Mouse (Mus musculus) T-helper 1 cell (primary cell): ENCODE data around the gene Ldha.

Source experiments
- in situ Hi-C: fragments of 300-600 bp; cut with MboI, MseI; formaldehyde crosslinking; loops from one replicate; pipeline ENCODE4 v1.15.1; 2025; ENCODE audit warnings: high pct_unique_total_duplicates

Ldha gene

DNA sequence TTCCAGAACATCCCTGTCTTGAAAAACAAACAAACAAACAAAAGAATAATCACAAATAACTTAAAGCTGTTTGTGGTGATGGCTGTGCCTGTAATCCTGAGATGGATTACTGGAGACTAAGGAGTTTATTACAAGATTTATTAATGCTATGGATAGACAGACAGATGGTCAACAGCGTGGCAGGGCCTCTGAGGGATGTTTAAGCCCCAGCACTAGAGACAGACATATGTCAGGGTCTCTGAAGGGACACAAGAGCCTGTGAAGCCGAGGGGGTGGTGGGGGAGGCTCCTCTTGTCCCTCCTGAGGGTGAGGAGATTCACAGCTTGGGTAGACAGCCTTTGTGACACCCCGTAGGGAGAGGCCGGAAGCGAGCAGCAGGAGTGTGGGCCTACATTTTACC lies 4.2 kb upstream of the Ldha start:
- in situ Hi-C loops: no loop called here

DNA sequence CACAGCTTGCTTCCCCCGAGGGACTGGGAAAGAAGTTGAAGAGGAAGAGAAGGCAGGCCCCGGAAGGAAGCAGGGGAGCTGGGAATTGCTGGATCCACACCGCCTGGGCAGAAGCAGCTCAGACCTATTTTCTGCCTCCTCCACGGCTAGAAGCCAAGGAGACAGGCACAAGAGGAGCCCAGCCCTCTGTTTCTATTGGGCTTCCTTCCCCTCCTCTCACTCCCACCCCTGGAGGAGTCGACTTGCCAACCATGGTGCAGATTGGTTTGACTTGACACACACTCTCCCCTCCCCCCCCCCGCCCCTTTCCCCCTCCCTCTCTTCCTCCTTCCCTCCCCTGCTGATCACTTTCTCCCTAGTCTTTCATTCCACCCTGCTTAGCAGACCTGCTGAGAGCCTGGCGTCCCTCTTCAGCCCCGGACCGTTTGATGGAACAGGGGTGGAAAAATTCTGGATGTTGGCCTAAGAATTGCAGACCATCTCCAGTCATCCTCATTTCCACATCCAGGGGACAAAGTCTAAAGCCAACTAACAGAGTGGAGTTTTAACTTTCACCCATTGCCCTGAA lies 3.1 kb upstream of the Ldha start:
- in situ Hi-C loops: no loop called here

DNA sequence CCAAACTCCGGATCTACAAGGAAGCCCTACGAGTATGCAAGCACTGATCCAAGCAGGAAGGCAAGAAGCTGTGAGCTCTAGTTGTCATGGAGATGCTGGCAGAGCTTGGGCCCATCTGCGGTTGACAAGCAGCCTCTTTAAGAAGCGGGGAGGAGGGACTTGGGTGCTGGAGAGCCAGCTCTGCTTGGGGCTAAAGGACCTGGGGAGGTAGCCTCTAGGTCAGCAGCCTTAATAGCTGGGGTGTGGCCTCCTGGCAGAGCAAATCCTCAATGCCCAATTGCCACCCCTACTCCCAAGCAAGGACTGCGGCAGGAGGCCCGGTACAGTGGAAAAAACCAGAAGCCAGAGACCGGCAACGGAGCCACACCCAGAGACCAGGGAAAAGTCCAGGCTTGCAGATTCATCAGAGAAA lies 2.4 kb upstream of the Ldha start:
- in situ Hi-C loops: no loop called here

DNA sequence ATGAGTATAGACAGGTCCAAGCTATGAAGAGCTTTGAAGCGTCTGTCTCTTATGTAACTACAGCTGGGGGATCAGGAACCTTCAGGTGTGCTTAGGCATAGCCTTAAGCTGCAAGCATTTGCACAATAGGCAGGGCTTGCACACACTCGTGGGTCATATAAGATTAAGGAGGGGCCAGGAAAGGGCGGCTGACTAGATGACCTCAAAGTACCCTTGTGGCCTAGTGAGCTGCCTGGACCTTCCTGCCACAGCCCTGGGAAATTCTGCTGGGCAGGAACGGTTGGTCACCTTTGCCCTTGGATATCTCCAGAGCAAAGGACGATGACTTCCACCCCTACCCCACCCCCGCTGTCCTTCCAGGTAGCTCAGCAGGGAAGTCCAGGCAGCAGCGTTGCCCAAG lies 1.8 kb upstream of the Ldha start:
- in situ Hi-C loops: no loop called here

DNA sequence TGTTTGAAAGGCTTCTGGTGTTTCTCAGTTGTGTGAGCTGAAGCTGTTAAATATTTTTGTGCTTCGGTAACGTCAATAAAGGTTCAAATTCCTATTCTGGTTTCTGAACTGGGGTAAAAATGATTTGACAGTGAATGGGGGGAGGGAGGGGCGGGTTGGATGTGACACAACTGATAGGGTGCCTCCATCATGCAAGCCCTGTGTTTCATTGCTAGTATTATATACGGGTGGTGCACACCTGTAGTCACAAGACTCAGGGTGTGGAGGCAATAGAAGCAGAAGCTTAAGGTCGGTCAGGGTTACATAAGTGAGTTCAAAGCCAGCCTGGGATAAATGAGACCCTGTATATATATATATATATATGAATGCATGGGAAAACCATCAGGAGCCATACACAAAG lies 1.4 kb upstream of the Ldha start:
- in situ Hi-C loops: loop anchor here (5.0 kb wide), 1 partner anchor 43 kb away; the partner anchor contains the start of genes Gtf2h1 and Hps5

DNA sequence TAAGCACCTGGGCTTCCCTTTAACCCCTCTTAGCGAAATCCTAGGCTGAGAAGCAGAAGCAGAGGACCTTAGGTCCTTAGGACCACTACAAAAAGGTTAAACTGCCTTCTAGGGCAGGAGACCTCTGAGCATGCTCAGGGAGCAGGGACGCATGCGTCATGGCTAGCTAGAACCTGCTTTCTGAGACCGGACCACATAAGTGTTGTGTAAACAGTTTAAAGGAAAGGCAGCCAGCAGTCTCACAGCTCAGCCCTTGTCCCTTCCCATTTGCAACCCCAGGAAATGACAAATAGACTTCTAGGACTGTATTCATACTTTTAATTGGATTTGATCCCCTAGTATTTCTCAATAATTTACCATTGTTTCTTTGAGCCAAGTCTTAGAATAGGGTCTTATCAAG lies 949 bp upstream of the Ldha start:
- in situ Hi-C loops: loop anchor here (5.0 kb wide), 1 partner anchor 43 kb away; the partner anchor contains the start of genes Gtf2h1 and Hps5

DNA sequence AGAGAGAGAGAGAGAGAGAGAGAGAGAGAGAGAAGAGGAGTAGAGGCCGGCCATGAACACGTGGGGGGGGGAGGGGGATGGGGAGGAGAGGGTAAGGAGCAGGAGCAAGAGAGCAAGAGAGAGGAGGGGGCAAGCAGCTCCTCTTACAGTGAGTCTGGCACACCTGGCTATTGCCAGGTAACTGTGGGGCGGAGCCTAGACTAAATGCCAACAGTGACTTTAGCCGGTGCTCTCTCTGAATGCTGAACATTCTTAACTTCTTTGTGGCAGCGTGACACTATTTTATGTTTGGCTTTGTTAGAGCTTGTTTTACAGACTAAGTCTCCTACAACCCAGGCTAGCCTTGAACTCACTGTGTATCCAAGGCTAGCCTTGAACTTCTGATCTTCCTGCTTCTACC lies 1.0 kb downstream of the Ldha start:
- in situ Hi-C loops: loop anchor here (5.0 kb wide), 1 partner anchor 45 kb away; the partner anchor contains the start of genes Gtf2h1 and Hps5

DNA sequence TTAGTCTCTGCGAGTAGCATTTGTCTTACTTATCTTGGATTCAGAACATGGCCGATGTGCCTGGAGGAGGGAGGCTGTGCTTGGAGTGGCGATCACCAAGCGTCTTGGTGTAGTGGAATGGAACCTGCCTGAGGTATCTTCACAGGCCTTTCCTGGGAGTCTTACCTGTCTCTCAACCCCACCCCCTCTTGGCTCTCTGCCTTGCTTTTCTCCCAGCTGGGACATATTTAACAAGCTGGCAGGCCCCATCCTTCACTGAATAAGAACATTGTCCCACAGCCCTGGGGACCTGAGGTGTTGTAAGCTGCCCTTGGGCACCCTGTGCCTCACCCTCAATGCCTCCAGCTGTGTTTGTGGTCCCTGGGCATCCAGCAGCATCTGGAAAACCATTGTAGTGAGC lies 2.3 kb downstream of the Ldha start:
- in situ Hi-C loops: loop anchor here (5.0 kb wide), 1 partner anchor 46 kb away; the partner anchor contains the start of genes Gtf2h1 and Hps5

DNA sequence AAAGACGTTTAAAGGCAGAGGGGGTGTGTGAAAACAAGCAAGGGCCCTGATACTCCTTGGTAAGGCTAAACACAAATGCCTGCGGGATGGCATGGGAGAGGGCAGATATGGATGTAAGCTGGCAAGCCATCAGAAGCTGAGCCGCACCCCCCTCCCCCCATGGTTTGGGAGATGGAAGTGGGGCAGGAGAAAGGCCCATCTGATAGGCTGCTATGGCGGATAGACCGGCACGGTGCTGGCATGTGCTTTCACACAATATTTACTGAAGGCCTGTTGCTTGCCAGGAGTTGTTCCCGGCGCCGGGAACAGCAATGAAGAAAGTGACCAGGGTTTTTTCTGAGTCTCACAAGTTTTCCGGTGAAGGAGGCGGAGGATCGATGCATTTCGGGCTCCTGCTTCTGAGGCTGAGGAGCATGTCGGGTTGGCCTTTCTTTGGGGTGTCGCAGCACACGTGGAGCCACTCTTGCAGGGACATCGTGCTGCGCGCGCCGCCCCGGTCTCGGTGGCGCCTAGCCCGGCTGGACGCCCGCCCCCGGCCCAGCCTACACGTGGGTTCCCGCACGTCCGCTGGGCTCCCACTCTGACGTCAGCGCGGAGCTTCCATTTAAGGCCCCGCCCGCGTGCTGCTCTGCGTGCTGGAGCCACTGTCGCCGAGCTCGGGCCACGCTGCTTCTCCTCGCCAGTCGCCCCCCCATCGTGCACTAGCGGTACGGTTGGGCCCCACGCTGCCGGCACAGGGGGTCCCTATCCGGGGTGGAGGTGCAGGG lies 4.1 kb downstream of the Ldha start:
- in situ Hi-C loops: no loop called here

DNA sequence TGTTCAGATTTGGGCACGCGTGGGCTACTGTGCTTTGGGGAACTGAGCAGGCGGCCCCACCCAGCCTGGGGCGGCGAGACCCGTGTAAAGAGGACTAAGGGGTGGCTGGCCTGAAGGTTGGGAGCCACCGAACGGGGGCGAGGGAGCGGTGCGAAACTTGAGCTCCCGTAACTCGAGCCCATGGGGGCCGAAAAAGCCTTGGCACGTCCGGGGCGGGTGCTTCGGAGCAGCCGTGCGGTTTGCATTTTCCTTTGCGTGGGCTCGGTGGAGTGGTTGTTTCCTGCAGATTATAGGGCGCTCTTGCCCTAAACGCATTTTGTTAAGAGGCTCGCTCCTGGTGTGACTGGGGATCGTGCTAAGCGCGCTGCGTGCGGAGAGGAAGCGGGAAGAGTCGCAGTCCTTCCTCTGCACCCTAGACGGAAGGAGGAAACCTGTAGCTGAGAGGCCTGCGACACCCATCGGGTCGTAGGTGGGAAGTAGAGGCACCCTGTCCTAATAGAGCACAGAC lies 4.8 kb downstream of the Ldha start:
- in situ Hi-C loops: no loop called here

DNA sequence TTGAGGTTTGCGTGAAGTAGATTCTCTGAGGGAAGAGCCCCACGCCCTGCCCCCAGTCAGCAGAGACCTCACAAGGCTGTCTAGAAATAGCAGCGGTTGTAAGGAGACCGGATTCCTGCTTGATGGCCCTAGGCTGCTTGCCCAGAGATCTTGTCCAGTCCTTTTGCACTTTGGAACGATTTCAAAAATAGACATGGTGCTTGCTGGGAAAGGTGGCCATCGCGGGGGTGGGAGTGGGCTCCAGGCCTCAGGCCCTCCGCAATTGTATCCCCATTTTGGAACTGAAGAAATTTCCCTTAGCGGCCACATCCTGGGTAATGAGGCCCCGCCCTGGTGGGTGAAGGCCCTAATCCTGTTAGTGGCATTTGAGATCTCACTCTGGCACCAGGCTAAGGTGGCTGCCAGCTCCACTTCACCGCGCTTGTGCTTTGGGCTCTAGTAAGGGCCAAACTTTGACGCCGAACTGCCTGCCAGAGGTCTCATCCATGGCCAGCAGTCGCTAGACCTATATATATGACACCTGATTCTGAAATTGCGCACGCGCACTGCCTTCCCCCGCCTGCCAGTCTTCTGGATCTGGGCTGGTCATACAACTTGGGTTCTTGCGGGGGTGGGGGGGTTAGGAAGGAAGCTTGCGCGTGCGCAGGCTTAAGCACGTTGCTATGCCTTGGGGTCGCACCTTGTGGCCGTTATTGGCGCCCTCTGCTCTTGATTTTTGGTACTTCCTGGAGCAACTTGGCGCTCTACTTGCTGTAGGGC lies 5.4 kb downstream of the Ldha start:
- in situ Hi-C loops: no loop called here

DNA sequence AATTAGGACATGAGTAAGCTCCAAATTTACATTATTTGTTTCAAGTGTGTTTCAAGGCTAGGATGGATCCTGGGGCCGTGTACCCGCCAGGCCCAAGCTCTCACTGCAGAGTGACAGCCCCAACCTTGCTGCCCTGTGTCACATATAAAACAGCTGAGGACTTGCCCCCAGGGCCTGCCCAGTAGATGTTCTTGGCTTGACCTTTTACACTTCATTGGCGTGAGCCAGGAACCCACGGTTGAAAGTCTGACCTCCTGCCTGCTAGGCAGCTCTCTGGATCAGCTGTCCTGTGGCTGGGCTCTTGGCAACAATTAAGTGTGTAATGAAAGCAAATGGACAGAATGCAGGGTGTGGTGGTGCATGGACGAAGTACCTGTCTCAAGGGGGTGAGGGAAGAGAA lies 8.0 kb downstream of the Ldha start:
- in situ Hi-C loops: no loop called here

DNA sequence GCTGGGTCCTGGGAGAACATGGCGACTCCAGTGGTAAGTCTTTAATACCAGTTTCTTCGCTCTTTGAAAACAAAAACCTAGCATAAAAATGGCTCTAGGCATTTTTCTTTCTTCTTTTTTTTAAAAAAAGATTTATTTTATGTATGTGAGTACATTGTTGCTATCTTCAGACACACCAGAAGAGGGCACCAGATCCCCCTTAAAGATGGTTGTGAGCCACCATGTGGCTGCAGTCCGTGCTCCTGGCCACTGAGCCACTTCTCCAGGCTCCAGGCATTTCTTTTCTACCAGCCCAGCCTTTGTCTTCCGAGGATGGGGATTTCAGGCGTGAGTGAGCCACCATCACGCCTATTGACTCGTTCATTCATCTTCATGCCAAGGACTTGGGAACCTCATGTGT lies 9.8 kb downstream of the Ldha start:
- in situ Hi-C loops: loop anchor here (5.0 kb wide), 1 partner anchor 46 kb away; no protein-coding TSS in a partner anchor

DNA sequence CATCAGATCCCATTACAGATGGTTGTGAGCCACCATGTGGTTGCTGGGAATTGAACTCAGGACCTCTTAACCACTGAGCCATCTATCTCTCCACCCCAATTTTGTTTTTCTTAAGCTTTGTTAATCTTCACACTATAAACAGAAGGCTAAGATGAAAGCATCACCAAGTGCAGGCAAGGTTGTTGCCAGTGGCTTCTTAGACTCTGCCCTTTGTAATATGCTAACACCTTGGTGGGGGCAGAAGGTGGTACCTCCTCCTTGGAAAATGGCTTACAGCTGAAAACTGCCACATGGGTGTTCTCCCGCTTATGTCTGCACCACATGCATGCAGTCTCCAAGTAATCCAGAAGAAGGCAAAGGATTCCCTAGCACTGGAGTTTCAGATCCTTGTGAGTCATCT lies 11.4 kb downstream of the Ldha start:
- in situ Hi-C loops: loop anchor here (5.0 kb wide), 1 partner anchor 45 kb away; no protein-coding TSS in a partner anchor

DNA sequence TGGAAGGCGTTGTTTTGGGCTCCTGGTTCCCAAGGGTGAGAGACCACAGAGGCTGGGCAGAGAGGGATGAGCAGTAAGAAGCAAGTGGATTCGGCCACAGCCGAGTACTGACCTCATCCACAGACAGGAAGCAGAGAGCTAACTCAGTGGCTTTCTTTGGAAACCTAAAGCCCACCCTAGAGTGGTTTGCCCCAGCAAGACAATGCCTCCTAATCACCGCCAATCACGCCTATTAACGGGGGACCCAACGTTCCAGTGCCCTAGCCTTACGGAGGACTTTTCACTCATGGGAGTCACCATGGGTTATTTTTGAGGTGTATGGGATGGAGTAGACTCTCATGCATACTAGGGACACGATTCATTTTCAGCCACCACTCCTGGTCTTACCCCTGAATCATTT lies 12.1 kb downstream of the Ldha start:
- in situ Hi-C loops: loop anchor here (5.0 kb wide), 1 partner anchor 44 kb away; no protein-coding TSS in a partner anchor

DNA sequence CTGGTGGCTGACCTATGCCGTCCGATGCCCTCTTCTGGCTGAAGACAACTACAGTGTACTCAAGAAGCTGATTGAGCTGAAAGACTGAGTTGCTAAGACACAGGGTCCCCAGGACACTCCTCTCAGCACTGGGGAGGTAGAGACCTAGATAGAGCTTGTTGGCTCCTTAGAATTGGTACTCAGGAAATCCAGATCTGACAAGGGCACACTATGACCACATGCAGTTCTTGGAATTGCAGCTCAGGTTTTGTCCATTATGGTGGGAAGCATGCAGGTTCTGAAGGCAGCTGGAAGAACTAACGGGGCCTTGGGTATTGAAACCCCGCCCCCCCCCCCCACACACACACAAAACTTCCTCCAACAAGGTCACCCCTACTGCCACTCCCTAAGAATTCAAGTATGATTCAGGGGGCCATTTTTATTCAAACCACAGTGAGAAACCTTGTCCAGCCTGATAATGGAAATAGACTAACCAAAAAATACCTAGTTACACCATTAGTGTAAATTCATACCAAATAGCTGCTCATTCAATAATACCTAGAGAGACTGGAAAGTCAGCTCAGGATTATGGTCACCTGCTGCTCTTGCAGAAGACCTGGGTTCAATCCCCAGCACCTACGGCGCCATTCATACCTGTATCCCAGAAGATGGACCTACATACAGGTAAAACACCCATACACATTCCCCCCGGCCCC lies 14.7 kb downstream of the Ldha start:
- in situ Hi-C loops: no loop called here

DNA sequence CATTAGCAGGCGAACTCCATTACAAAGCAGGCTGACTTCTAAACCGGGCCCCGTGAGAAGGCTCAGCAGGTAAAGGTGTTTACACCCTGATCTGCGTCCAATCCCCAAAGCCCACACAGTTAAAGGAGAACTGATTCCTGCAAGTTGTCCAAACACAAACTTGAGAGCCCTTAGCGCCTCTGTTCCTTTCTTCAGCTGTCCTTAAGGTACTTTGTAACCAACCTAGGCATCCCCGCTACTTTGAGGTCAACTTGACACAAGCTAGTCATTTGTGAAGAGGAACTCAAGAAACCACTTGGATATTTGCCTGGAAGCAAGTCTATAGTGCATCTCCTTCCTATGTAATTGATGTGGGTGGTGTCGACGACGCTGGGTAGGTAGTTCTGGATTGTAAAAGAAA lies 16.2 kb downstream of the Ldha start:
- in situ Hi-C loops: no loop called here

DNA sequence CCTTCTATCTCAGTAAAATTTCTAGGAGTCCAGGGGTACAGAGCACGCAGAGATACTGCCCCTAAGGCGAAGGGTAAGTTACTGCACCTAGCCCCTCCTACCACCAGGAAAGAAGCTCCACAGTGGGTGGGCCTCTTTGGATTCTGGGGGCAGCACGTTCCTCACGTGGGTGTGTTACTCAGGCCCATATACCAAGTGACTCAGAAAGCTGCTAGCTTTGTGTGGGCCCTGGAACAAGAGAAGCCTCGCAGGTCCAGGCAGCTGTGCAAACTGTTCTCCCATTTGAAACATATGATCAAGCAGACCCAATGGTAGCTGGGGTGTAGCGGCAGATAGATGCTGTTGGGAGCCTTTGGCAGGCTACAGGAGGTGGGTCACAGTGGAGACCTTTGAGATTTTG lies 17.8 kb downstream of the Ldha start:
- in situ Hi-C loops: no loop called here

DNA sequence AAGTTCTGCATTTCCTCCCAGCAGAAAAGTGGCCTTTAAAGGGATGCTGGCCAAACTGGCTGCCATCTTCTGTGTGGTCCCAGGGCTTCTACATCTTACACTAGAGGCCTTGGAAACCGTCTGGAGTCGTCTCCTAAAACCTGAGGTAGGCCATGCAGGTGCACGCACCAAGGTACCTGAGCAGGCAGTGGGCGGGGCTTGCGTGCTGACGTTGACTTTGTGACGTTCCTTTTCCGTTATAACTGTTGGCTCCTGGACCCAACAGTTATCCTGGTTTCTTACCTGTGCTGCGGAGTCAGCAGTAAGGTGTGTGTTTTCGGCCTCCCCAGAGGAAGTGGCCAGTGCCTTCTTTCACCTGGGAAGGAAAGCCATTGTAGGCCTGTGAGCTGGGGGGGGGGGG lies 19.7 kb downstream of the Ldha start, which contains the start of gene Ldhc:
Gene Ldhc (plus strand): TSS at position 208 of the 400 bp plus-strand sequence.
- in situ Hi-C loops: no loop called here

DNA sequence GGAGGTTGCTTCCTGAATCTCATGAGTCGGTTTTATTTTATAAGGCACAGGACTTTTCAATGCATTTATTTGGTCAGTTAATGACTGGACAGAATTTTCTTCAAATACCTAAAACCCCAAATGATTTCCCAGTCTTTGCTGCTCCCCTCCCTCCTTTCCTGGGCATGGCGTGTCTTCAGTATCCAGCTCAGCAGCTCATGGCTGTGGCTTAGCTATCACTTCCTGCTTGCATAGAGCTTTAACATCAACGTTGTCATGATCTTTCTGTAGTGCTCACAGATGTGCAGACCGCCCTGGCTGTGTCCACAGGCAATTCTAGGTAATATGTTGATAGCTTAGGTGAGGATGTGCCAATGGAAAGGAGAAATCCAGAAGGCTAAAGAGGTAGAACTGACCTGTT lies 30.7 kb downstream of the Ldha start:
- in situ Hi-C loops: no loop called here

DNA sequence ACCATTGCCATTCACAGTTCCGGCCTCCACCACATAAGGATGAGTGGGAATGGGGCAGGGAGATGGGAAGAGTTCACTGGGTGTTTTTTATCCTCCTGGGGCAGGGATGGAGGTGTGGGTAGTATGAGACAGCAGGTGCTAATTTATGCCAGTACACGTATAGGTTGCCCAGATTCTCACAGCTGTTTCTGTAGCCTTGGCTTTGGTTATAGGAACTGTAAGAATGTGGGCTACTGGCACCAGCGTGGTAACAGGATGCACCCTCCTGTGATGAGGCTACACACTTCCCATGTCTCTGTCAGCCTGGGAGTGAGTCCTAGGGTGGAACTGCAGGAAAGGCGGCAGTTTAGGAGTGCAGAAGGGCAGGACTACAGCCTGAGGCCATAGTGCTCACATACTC lies 35.6 kb downstream of the Ldha start:
- in situ Hi-C loops: no loop called here
